Mouse (Mus musculus) G1E (cell line): Measurements from ENCODE around the gene Cxcr6. TPM values are rescaled to one million over a fixed set of nuclear protein-coding genes. Genes with fewer than 3 reads are reported as not detected.
"Not testable (repeated sequence)": the region's sequence is repeated elsewhere in the genome, so short reads cannot be mapped to it uniquely, and the experiment has no call there.

Source experiments
- ATAC-seq: 2 replicates; pipeline ENCODE4 v1.8.0; 2016; ENCODE audit warnings: mild to moderate bottlenecking; ENCODE audit not compliant: insufficient number of reproducible peaks, poor library complexity, low FRiP score, severe bottlenecking; ENCODE audit errors: extremely low read depth
- DNase-seq: peaks from one replicate; pipeline ENCODE4 v3.0.0; 2012; ENCODE audit warnings: low spot score
- H3K27me3 ChIP-seq: 2 replicates; pipeline ENCODE4 v1.6.1; 2012; ENCODE audit warnings: mild to moderate bottlenecking, low read length, inconsistent platforms; ENCODE audit not compliant: insufficient read depth
- H3K36me3 ChIP-seq: replicated peaks from 2 replicates; pipeline ENCODE3; 2012; ENCODE audit warnings: mild to moderate bottlenecking, inconsistent platforms
- H3K4me1 ChIP-seq: 2 replicates; pipeline ENCODE4 v1.6.1; 2012; ENCODE audit warnings: low read depth, low read length, inconsistent platforms, mixed read lengths; ENCODE audit not compliant: insufficient read depth
- H3K4me3 ChIP-seq: 2 replicates; pipeline ENCODE4 v1.5.1; 2012; ENCODE audit warnings: low read depth, mild to moderate bottlenecking, inconsistent platforms, low read length, moderate library complexity, mixed read lengths
- H3K9me3 ChIP-seq: replicated peaks from 2 replicates; pipeline ENCODE4 v1.6.1; 2012; ENCODE audit warnings: inconsistent platforms
- CTCF ChIP-seq: IDR thresholded peaks from 2 replicates; pipeline ENCODE4 v1.5.1; 2012; ENCODE audit warnings: low read depth, low read length, inconsistent platforms, mixed read lengths
- GATA1 ChIP-seq: IDR thresholded peaks from 2 replicates; pipeline ENCODE4 v1.6.1; 2012; ENCODE audit warnings: borderline replicate concordance, low read length, inconsistent platforms, mixed read lengths
- GATA2 ChIP-seq: IDR thresholded peaks from 2 replicates; pipeline ENCODE4 v1.6.1; 2012; ENCODE audit warnings: low read depth, low read length, inconsistent platforms, borderline replicate concordance
- POLR2AphosphoS5 ChIP-seq: IDR thresholded peaks from 2 replicates; pipeline ENCODE4 v1.6.1; 2012; ENCODE audit warnings: low read depth, low read length, inconsistent platforms; ENCODE audit not compliant: insufficient replicate concordance
- TAL1 ChIP-seq: conservative IDR thresholded peaks from 2 replicates; pipeline ENCODE4 v1.6.1; 2012; ENCODE audit warnings: low read depth, low read length, inconsistent platforms, mixed read lengths
- polyA plus RNA-seq: library from polyadenylated mRNA; stranded (reverse); fragments of >175 nt; gene quantifications from 2 replicates; pipeline ENCODE4 v1.2.3, GENCODE M21; 2012
- total RNA-seq, 2 experiments: library from RNA; stranded (forward) in 1 of 2; stranded (reverse) in 1 of 2; fragments of 200-1000 nt in 1 of 2; fragments of >200 nt in 1 of 2; fragmentation: Nextera tagmentation in 1 of 2; gene quantifications; 2 replicates each; pipeline ENCODE4 v1.2.3; 2014 to 2017

Cxcr6 gene
- total and polyA plus RNA-seq, 3 experiments = 0.27 TPM; not detected in 2

DNA sequence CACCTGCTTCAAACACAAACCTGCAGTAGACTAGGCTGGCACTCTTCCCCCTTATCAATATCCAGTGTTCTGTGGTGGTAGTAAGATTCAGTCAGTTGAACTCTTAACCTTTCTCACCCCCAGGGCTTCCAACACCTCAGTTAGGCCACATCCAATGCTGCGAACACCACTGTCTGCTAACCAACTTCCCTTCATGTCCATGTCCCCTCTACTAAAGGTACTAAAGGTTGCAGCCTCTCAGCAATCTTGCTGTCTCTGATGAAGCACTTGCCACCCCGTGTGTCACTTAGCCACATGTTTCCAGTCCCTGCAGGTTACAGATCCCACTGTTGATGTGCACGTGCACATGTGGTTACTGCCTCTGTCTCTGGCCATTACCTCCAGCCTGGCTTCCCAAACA lies 42.5 kb upstream of the Cxcr6 start:
- DNase-seq = no peak
- H3K4me3 ChIP-seq = no peak overlapping the region
- H3K9me3 ChIP-seq = no peaks in the 10 kb centered on the region
- H3K36me3 ChIP-seq = no peaks in the 10 kb centered on the region
- ATAC-seq = no peak
- peaks cover 11% of the 10 kb centered on the region for H3K27me3 ChIP-seq
- H3K4me1 ChIP-seq = peaks cover 13% of the 10 kb centered on the region
- TF ChIP-seq GATA2 (no peak), TAL1 (no peak), POLR2AphosphoS5 (no peak), CTCF (no peak), GATA1 (no peak)

DNA sequence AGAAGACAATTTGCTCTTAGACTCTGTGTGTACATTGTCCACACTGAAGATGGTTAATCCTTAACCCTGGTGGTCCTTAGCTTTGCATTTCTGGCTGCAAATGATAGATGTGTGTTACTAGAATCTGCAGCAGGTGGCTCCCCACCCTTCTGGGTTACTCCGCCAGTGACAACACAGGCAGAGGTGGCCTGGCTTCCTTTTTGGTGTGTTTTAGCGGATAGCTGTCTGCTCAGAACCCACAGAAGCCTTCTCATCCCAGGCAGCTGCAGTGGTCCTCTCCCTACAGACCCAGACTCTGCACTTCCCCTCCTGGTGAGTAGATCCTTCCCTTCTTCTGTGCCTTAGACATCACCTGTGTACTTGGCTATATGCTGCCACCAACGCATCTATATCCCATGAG lies 39.3 kb upstream of the Cxcr6 start:
- Histone ChIP-seq H3K4me3 (no peak overlapping the region), H3K36me3 (no peaks in the 10 kb centered on the region), H3K9me3 (no peaks in the 10 kb centered on the region), H3K4me1 (peaks cover 4% of the 10 kb centered on the region), H3K27me3 (peaks cover 23% of the 10 kb centered on the region)
- no peak for ATAC-seq
- TF ChIP-seq CTCF (no peak), TAL1 (no peak), GATA1 (no peak), POLR2AphosphoS5 (no peak), GATA2 (no peak)
- DNase-seq = no peak

DNA sequence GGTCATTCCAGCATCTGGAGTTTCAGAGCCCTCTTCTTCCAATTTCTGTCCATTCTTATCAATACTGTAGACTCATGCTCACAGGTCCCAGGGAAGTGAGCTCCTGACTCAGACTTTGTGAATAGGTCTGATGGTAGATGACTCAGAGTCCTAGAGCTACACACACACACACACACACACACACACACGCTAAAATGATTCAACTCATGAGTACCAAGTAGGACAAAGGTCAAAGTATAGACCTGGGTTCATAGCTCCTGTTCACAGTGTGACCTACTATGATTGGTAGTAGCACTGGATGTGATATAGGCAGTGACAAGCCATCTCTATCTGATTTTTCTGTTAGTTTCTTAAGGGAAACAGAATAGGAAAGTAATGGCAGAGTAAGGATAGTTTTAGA lies 37.8 kb upstream of the Cxcr6 start:
- no peaks in the 10 kb centered on the region for H3K36me3 ChIP-seq
- no peaks in the 10 kb centered on the region for H3K9me3 ChIP-seq
- peaks cover 23% of the 10 kb centered on the region for H3K27me3 ChIP-seq
- H3K4me3 ChIP-seq = no peak overlapping the region
- TF ChIP-seq TAL1 = no peak
- no peak for TF ChIP-seq GATA2
- TF ChIP-seq GATA1 = no peak
- H3K4me1 ChIP-seq = peaks cover 6% of the 10 kb centered on the region
- ATAC-seq (no peak), DNase-seq (no peak)

DNA sequence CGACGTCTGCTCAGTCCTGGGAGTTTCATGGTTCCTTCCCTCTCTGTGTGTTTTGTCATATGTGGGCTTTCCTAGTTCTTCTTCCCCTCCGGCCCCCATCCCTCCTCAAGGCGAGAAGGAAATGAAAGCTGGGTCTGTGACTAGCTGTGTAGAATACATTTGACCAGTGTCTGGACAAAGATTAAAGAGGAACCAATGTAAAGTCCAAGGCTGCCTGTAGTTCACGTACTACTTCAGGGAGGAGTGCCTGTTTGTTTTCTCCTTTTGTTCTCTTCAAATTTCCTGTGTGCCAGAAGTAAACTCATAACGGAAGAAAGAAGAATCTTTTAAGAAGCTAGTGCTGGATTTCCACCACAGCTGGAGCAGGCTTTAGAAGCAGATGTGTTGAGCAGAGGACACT lies 36.7 kb upstream of the Cxcr6 start:
- Histone ChIP-seq H3K4me1 (peaks cover 2% of the 10 kb centered on the region; the same call in 1 of the 2 replicates), H3K4me3 (no peak overlapping the region), H3K36me3 (no peaks in the 10 kb centered on the region), H3K9me3 (no peaks in the 10 kb centered on the region), H3K27me3 (peaks cover 26% of the 10 kb centered on the region)
- TF ChIP-seq GATA1 = no peak
- TF ChIP-seq CTCF = no peak
- DNase-seq = no peak
- ATAC-seq = no peak

DNA sequence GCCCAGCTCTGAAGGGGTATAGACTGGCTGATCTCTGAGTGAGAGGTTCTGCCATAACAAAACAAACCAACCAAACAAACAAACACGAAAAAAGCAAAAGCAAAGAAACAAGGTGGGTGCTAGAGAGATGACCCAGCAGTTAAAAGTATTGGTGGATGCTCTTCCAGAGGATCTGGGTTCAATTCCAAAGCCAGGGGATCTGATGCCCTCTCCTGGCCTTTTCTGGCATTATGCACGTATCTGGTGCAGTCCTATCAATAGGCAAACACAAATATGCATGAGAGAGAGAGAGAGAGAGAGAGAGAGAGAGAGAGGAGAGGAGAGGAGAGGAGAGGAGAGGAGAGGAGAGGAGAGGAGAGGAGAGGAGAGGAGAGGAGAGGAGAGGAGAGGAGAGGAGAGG lies 33.0 kb upstream of the Cxcr6 start:
- H3K27me3 ChIP-seq = peaks cover 16% of the 10 kb centered on the region
- not testable (repeated sequence) for H3K36me3 ChIP-seq, H3K9me3 ChIP-seq, H3K4me3 ChIP-seq, ATAC-seq, H3K4me1 ChIP-seq
- DNase-seq = peak; percentile 12

DNA sequence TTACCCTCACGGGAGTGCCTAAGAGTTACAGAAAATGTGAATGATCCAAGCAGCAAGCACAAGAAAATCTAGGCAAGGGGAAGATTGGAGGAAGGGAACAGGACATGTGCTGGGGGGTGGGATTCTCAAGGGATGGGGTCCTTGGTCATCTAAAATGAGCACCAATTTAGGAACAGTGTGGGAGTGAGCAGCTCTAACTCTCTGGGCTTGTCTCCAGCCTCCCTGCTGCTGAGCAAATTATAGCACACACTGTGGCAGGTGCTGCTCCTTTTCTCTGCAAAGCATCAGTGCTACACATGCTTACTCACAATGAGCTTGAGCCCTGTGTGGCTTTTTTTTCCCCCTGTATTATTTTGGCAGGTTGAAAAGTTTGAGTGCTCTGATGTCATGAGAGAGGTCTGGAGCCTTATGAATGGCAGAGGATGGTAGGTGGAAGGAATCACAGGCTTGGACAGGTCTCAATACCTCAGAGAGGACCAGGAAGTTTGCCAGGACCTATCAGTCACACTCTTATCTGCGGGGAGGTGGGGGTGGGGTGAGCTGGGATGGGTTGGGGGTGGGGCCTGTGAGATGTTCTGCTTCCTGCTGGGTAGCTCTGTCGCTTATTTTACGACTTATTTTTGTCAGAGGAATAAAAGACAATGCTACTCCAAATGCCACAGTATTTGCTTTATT lies 17.3 kb upstream of the Cxcr6 start:
- ATAC-seq = no peak
- TF ChIP-seq TAL1 = no peak
- TF ChIP-seq CTCF = no peak
- TF ChIP-seq POLR2AphosphoS5 = no peak
- no peak for TF ChIP-seq GATA1
- no peak for TF ChIP-seq GATA2
- H3K4me1 ChIP-seq = no peaks in the 10 kb centered on the region

DNA sequence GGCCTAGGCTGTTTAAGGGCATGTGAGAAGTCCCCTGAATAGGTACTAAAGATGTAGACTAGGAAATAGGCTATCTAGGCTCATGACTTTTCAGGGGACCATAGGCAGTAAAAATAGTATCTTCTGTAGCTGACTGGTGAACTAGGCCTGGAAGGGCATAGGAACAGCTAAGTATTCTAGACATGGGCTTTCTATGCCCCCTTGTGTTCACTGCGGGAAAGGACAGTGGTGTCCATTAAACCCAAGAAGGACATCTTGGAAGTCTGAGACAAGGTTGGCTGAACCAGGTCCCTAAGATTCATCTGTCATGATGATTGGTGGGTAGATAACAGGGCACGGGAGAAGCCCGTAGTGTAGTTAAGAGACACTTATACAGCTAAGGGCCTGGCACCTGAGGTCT lies 10.1 kb upstream of the Cxcr6 start:
- Histone ChIP-seq H3K4me1 (no peaks in the 10 kb centered on the region), H3K4me3 (no peak overlapping the region), H3K36me3 (peaks cover 86% of the 10 kb centered on the region), H3K27me3 (no peaks in the 10 kb centered on the region), H3K9me3 (no peaks in the 10 kb centered on the region)
- peak; percentile 7 for DNase-seq
- 0 out of 2 replicates have a peak, but pooled peaks have one; percentile 35 for TF ChIP-seq CTCF
- no peak for TF ChIP-seq POLR2AphosphoS5
- ATAC-seq = no peak

More for the DNA sequence above, 17.3 kb upstream of the Cxcr6 start:
- Histone ChIP-seq H3K9me3 (peaks cover under 1% of the 10 kb centered on the region; the same call in 1 of the 2 replicates), H3K36me3 (peaks cover 47% of the 10 kb centered on the region), H3K4me3 (no peak overlapping the region), H3K27me3 (no peaks in the 10 kb centered on the region)
- DNase-seq = no peak
